Mouse (Mus musculus): ENCODE measurements at regions not wholly inside any gene's neighbourhood (a gene's known extent, or its start where the extent isn't known, plus 50 kb on each side); places are given as distances from the start of the nearest gene placed in this dataset.

DNA sequence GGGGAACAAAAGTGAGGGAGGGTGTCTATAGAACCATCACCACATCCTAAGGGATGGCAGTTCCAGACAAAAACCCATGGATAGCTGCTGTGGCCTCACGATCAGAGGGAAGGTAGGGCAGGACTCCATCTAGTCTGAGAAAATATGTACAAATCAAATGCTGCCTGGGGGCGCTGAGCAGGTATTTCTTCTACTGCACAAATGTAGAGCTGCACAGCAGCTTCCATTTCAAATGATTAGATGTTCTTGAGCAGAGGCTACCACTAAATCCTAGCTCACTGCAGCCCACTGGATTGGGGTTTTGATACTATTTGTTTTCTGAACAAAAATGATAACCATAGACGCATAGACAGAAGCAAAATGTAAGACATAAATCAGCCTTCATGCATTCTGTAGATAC is 153.2 kb upstream of the Gcfc2 start:
- TF ChIP-seq POLR2A (IDR thresholded peaks at IDR 0.05; ENCODE audit: insufficient read depth, low read length) (no peak), CTCF (IDR thresholded peaks at IDR 0.05; ENCODE audit: low read depth, low read length) (no peak), EP300 (IDR thresholded peaks at IDR 0.05; ENCODE audit: insufficient read depth, low read depth, low read length) (no peak)

Measured in ES-Bruce4 (cell line).